Mouse (Mus musculus) activated CD4-positive, CD25-positive, alpha-beta regulatory T cell, adult 4 months (primary cell): ENCODE measurements around the gene 1700037C18Rik. TPM values are rescaled to one million over a fixed set of nuclear protein-coding genes. Genes with fewer than 3 reads are reported as not detected.
A peak's percentile ranks its signal among the peaks of the same experiment; 100 is the strongest.

Experiments used
- ATAC-seq: one replicate; pipeline ENCODE4 v1.8.0; 2017
- polyA plus RNA-seq, 2 experiments: library from polyadenylated mRNA; unstranded; fragments of 100-300 nt; shearing (Covaris generic); gene quantifications; one replicate each; pipeline ENCODE4 v1.2.1; 2017

1700037C18Rik gene
- 1 to 10 TPM; 6.1 to 9.6 TPM for polyA plus RNA-seq

DNA sequence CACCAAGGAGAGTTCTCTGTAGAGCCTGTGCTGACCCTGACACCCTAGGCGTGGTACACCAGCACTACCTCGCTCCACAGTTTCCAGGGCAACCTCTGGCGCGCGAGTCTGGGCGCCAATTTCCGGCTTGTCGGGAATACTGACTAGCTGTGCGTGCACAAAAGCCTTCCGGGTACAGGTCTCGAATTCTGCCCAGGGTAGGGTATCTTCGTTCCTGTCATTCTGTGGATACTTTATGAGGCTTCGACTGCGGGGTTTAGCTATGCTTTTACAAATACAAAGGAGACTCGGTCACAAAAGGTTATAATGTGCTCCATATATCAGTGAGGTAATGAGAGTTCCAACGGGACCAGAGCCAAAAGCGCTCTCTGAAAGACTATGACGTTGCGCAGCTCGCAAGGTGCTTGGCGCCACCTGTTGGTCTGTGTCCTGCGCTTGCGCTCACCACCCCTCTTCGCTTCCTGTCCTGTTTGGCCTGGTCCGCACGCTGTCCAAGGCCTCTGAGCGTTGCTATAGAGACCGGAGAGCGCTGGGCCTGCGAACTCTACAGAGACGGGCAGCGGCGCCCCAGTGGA, at the start of gene 1700037C18Rik, which contains the start of gene Cluap1:
Gene 1700037C18Rik (minus strand): TSS at position 153 of the 575 bp plus-strand sequence.
Gene Cluap1 (plus strand): TSS at position 265 of the 575 bp plus-strand sequence.
- peak; percentile 81 for ATAC-seq

DNA sequence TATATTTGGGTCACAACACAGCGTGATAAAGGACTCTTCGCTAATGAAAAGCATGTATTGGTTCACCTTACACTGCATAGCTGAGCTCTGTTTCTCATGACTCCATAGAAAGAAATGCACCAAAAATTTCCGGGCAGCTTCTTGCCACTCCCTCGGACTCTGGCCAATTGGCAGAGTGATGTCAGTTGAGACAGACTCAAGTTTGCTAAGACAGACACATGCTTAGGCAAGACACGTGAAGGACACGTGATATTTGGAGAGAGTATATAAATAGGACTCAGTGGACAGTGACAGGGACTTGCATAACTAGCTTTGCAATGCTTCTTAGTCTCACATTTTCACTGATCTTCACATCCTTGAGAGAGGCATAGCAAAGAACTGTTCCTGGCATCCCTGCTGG, 47.9 kb upstream of the 1700037C18Rik start:
- no peak for ATAC-seq

- ATAC-seq: no peak
These were observed 42.7 kb upstream of the 1700037C18Rik start for GRCm38 (mm10) chr16:3951141-3951540.

GRCm38 (mm10) chr16:3934701-3935100, 26.2 kb upstream of the 1700037C18Rik start:
- ATAC-seq: no peak

DNA sequence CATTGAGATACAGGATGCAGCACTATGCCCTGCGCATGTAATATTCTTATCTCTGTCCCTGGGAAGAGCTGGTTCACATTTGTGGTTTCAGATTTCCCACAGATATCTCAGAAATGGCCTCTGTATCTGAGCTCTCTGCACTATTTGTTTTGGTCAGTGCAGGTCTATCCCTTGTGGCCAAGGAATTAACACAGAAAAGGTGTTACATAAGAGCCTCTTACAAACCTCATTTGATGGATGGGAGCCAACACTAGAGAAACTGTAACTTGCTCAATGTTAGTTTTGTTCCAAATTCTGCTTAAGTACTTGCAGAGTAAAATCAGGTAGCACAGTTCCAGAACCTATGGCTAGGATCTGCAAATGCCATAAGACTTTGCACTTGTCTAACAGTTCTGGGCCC, 25.6 kb upstream of the 1700037C18Rik start:
- ATAC-seq: no peak

DNA sequence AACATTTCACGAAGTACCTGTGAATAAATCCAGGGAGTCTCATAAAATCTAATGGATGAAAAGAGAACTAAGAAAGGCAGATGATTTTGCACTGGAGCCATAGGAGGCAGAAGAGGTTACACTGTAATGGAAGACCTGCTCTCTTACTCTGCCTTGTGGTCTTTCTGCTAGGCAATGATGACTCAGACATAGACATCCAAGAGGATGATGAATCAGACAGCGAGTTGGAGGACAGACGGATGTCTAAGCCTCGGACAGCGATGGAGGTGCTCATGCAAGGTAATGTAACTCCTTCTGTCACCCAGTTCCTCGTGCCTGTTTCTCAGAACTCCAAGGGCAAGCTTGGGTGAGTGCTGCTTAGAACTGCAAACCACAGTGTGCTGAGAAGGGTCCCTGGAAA, 25.0 kb upstream of the 1700037C18Rik start:
- ATAC-seq: peak; percentile 11

- ATAC-seq: no peak
These were observed 20.7 kb upstream of the 1700037C18Rik start for GRCm38 (mm10) chr16:3929151-3929550.

GRCm38 (mm10) chr16:3928582-3928981, 20.1 kb upstream of the 1700037C18Rik start:
- ATAC-seq: no peak

DNA sequence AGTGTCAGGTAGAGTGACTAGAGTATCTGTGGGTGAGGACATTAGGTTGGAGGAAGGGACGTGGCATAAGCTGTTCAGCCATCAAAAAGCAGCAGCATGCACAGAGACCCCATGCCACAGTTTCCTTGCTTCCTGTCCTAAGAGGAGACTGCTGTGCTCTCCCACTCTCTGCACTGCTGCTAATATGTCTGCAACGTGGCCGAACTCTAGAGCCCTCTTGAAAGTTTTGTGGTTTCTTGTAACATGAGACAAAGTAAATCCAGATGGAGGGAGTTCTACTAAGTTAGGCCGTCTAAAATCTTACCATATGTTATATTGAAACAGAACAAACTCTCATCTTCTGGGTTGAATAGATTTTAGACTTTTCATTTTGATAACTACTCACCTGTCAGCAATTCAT, 15.5 kb upstream of the 1700037C18Rik start:
- ATAC-seq: no peak

GRCm38 (mm10) chr16:3923515-3923914, 15.0 kb upstream of the 1700037C18Rik start:
- no peak for ATAC-seq

- ATAC-seq: no peak
These were observed 12.3 kb upstream of the 1700037C18Rik start for GRCm38 (mm10) chr16:3920756-3921155.

DNA sequence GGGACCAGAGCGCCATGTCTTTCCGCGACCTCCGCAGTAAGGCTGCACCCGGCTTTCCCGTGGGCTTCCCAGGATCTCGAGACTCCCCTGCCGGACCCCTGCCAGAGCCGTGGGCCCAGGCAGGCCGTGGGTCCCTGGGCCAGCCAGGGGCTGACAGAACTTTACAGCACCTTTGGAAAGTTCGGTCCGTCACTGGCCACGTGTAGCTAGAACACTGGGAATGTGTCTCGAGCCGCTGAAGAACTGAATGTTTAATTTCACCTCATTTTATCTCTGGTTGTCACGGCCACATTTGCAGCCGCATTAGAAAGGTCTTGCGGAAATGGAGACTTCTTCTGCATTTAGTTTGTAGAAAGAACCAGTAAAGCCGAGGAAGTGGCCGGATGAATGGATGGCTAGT, 629 bp upstream of the 1700037C18Rik start:
- peak; percentile 3 for ATAC-seq

DNA sequence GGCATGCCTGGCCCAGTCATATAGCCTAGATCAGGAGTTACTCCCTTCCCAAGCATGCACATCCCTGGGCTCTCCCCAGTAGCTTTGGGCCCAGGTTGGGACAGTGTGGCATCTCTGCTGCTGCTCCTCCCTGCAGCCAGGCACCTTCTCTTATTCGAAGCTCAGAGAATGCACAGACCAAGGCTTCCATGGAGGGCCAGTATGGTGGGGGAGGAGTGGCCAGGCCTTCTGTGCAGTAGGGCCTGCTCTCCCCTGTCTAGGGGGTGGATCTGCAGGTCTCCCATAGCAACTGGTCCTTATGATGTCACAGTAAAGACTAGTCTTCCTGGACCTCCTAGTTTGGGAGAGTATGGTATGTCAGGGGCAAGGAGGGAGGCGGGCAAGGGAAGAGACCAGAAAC, 1.0 kb downstream of the 1700037C18Rik start:
- ATAC-seq: no peak

DNA sequence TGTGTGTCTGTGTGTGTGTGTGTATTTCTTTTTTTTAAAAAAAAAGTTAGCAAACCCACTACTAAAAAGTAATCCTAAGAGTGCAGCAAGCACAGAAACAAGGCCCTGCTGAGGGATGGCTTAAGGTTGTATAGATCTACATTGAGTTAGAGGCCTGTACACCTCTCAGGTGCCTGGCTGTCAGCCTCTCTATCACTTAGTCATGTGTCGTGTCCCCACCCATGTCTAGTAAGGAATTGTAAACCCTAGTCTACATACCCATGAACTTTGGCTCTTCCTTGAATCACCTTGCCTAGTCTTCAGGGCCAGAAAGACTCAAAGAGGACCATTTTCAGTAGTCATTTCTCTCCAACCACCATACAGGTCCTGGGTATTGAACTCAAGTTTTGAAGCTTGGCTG, 11.9 kb downstream of the 1700037C18Rik start:
- no peak for ATAC-seq

- peak; percentile 47 for ATAC-seq
These were observed 12.4 kb downstream of the 1700037C18Rik start for GRCm38 (mm10) chr16:3896046-3896445.

GRCm38 (mm10) chr16:3895173-3895792, 13.2 kb downstream of the 1700037C18Rik start:
- peak; percentile 93 for ATAC-seq

- ATAC-seq: no peak
These were observed 14.8 kb downstream of the 1700037C18Rik start for GRCm38 (mm10) chr16:3893739-3894138.

DNA sequence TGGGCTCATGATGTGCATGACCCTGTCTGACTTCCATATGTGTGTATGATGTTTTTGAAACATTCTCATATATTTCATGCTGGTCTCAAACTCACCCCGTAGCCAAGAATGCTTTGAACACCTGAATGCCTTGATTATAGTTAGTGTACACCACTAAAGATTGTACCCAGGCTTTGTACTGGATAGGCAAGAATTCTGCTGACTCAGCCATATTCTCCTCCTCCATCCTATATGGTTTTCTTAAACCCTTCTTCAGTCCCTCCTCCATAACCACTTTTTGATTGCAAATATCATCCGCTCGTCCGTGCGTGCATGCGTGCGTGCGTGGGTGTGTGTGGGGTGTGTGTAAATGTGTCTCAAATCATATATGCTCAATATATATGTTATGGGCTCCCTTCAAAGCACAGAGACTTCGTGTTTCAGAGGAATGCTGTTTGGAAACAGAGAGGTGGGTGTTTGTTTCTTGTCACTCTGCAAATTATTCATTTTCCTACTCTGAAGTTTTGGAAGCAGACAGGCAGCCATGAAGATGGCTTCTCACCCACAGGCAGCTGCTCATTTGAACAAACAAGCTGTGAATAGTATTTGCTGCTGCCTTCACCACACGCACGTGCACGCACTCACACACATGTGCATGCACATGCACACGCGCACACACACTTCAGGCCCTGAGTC, 16.7 kb downstream of the 1700037C18Rik start:
- ATAC-seq: no peak

- ATAC-seq: no peak
These were observed 23.3 kb downstream of the 1700037C18Rik start for GRCm38 (mm10) chr16:3885065-3885670.

DNA sequence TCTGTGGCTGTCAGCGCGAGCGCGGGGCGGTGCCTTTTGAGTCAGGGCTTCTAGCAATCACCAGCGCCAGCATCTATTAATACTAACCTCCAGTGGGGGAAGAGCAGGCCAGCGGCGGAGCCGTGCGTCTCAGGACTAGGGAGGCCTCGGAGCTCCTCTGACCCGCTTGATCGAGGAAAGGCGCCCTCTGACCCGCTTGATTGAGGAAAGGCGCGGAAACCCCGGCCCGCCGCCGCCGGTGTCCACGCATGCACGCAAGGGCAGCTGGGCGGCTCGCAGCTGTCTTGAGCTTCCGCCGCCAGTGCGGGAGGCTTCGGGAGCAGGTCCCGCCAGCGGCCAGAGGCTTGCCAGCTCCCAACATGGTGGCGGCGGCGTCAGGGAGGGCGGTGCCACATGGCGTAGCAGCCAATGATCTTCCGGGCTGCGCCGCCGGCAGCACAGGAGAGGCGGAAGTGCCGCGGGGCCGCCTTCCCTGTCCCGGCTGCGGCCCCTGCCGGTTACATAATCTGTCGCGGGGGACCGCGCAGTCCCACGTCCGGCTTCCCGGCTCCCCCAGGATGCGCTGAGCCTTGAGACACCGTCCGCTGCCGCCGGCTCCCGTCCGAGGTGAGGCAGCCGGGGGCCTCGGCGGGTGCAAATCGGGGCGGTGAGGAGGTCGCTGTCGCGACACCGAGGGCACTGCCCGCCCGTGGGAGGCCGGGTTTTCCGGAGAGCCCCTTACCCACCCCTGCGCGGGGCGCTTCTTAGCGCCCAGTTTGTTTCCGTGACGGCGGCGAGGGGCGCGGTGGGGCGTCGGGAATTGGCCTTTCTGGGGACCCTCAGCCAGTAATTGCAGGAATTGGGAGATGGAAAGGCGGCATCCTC, 24.1 kb downstream of the 1700037C18Rik start, which contains the start of the genes Zfp597 and Gm20695:
Gene Zfp597 (minus strand): TSS at position 361 of the 864 bp plus-strand sequence.
Gene Gm20695 (plus strand): TSS at position 448 of the 864 bp plus-strand sequence.
- ATAC-seq: peak; percentile 97

- ATAC-seq: no peak
These were observed 32.1 kb downstream of the 1700037C18Rik start for GRCm38 (mm10) chr16:3876346-3876745.
